Mouse (Mus musculus) hindbrain, embryonic 13.5 days (tissue): ENCODE results near the gene Oprd1. TPM values are rescaled to one million over a fixed set of nuclear protein-coding genes. Genes with fewer than 3 reads are reported as not detected.

Experiments used
- ATAC-seq: fragments of 200-750 bp; cut with Nextera tagmentation; 2 replicates; pipeline ENCODE4 v1.8.0; 2017; ENCODE audit warnings: moderate TSS enrichment; ENCODE audit not compliant: low FRiP score
- H3K27ac ChIP-seq: fragments of 300-500 bp; sonication (generic); 2 replicates; pipeline ENCODE4 v1.5.1; 2015; ENCODE audit warnings: inconsistent platforms, mild to moderate bottlenecking, moderate library complexity
- H3K27me3 ChIP-seq: fragments of 300-500 bp; sonication (generic); 2 replicates; pipeline ENCODE4 v1.6.1; 2015; ENCODE audit warnings: mild to moderate bottlenecking, inconsistent platforms
- H3K36me3 ChIP-seq: fragments of 300-500 bp; sonication (generic); 2 replicates; pipeline ENCODE4 v1.6.1; 2015; ENCODE audit warnings: mild to moderate bottlenecking, inconsistent platforms
- H3K4me1 ChIP-seq: fragments of 300-500 bp; sonication (generic); replicated peaks from 2 replicates; pipeline ENCODE4 v1.6.1; 2015; ENCODE audit warnings: inconsistent platforms
- H3K4me2 ChIP-seq: fragments of 300-500 bp; sonication (generic); 2 replicates; pipeline ENCODE4 v1.6.1; 2015; ENCODE audit warnings: inconsistent platforms, mild to moderate bottlenecking, moderate library complexity
- H3K4me3 ChIP-seq: fragments of 300-500 bp; sonication (generic); 2 replicates; pipeline ENCODE4 v1.5.1; 2015; ENCODE audit warnings: mild to moderate bottlenecking, inconsistent platforms
- H3K9ac ChIP-seq: fragments of 300-500 bp; sonication (generic); 2 replicates; pipeline ENCODE4 v1.6.1; 2015; ENCODE audit warnings: mild to moderate bottlenecking, inconsistent platforms
- H3K9me3 ChIP-seq: fragments of 300-500 bp; sonication (generic); 2 replicates; pipeline ENCODE4 v1.6.1; 2016; ENCODE audit warnings: inconsistent platforms
- WGBS: fragments of 180-500 bp; shearing (Covaris S2); methylation state at CpG from one replicate; pipeline ENCODE4 v1.1.7; 2015; 5-methylcytosine and 5-hydroxymethylcytosine counted together
- polyA plus RNA-seq: library from polyadenylated mRNA; unstranded; fragments of >200 nt; fragmentation: Nextera tagmentation; extraction: Ambion mirVana; gene quantifications from 2 replicates; pipeline ENCODE4 v1.2.1, GENCODE M21; 2015

Oprd1 gene
- polyA plus RNA-seq, 1 experiment from 2014 or later = 0.48 TPM

- 0 out of 2 replicates have a peak overlapping the region, but pooled peaks have one; percentile 13 for H3K9ac ChIP-seq
- 67% methylated on average over 3 of the region's 3 CpGs for WGBS
- no peak for ATAC-seq
- no peak overlapping the region for H3K4me3 ChIP-seq
- no peak overlapping the region for H3K4me2 ChIP-seq
- peaks cover 11% of the 10 kb centered on the region for H3K4me1 ChIP-seq
- no peak overlapping the region for H3K27ac ChIP-seq
- no peaks in the 10 kb centered on the region for H3K27me3 ChIP-seq
- H3K9me3 ChIP-seq = no peaks in the 10 kb centered on the region
- no peaks in the 10 kb centered on the region for H3K36me3 ChIP-seq
These were observed 78.7 kb downstream of the Oprd1 start for GRCm38 (mm10) chr4:132065578-132065977.

GRCm38 (mm10) chr4:132064550-132064949 lies 79.7 kb downstream of the Oprd1 start:
- Histone ChIP-seq H3K4me2 (no peak overlapping the region), H3K36me3 (no peaks in the 10 kb centered on the region), H3K27me3 (no peaks in the 10 kb centered on the region), H3K9ac (no peak overlapping the region), H3K9me3 (no peaks in the 10 kb centered on the region), H3K4me1 (peaks cover 11% of the 10 kb centered on the region), H3K27ac (no peak overlapping the region), H3K4me3 (no peak overlapping the region)
- ATAC-seq = no peak
- WGBS = 93% methylated on average over 5 of the region's 5 CpGs

- H3K4me3 ChIP-seq = no peak overlapping the region
- no peaks in the 10 kb centered on the region for H3K36me3 ChIP-seq
- WGBS = 82% methylated on average over 17 of the region's 17 CpGs
- no peaks in the 10 kb centered on the region for H3K9me3 ChIP-seq
- no peak overlapping the region for H3K9ac ChIP-seq
- no peak overlapping the region for H3K4me2 ChIP-seq
- no peak for ATAC-seq
- H3K4me1 ChIP-seq = peaks cover 11% of the 10 kb centered on the region
- no peaks in the 10 kb centered on the region for H3K27me3 ChIP-seq
- H3K27ac ChIP-seq = no peak overlapping the region
These were observed 81.1 kb downstream of the Oprd1 start for GRCm38 (mm10) chr4:132062934-132063884.

GRCm38 (mm10) chr4:132062289-132062688 lies 82.0 kb downstream of the Oprd1 start:
- WGBS = 74% methylated on average over 8 of the region's 8 CpGs
- Histone ChIP-seq H3K9me3 (no peaks in the 10 kb centered on the region), H3K36me3 (no peaks in the 10 kb centered on the region), H3K4me3 (no peak overlapping the region), H3K4me2 (no peak overlapping the region), H3K9ac (no peak overlapping the region), H3K27ac (no peak overlapping the region), H3K4me1 (peaks cover 11% of the 10 kb centered on the region), H3K27me3 (no peaks in the 10 kb centered on the region)
- no peak for ATAC-seq

Other genes with a start within 250 kb of the Oprd1 start
- not detected in 2 replicates for gene Tmem200b, start 222.7 kb downstream of the Oprd1 start, polyA plus RNA-seq
- gene Gm10300, start 69.8 kb downstream of the Oprd1 start, polyA plus RNA-seq = not detected in 2 replicates
- 94.7 and 95.1 TPM in 2 replicates for gene Epb41, start 69.2 kb downstream of the Oprd1 start, polyA plus RNA-seq
- gene Ythdf2, start 67.8 kb upstream of the Oprd1 start, polyA plus RNA-seq = 134 and 137 TPM in 2 replicates
- gene Gmeb1, start 117.1 kb upstream of the Oprd1 start, polyA plus RNA-seq = 47.1 and 48.7 TPM in 2 replicates
- gene Taf12, start 129.9 kb upstream of the Oprd1 start, polyA plus RNA-seq = 44.6 and 49.0 TPM in 2 replicates
- 0.80 and 0.84 TPM in 2 replicates for gene Rab42, start 158.9 kb upstream of the Oprd1 start, polyA plus RNA-seq
- gene Trnau1ap, start 185.1 kb upstream of the Oprd1 start, polyA plus RNA-seq = 75.7 and 80.9 TPM in 2 replicates
- gene Rcc1, start 209.1 kb upstream of the Oprd1 start, polyA plus RNA-seq = 37.2 and 42.1 TPM in 2 replicates